In genomic region chr5:112356322-112356721, GRCm38 (mm10) we compare ENCODE assay signal across 17 mouse cellular contexts. TPM values are rescaled to one million over a fixed set of nuclear protein-coding genes. Genes with fewer than 3 reads are reported as not detected.
A peak's percentile ranks its signal among the peaks of the same experiment; 100 is the strongest.
DNase-seq lines count a peak whose midpoint lies in the region; ATAC-seq and TF ChIP-seq lines count a peak whose summit lies in the region.
"Had no signal": no experiment of that assay in that cellular context is flagged by ENCODE, and none has a peak within 500 bp of the region (broad histone marks: within the 10 kb centered on the region; RNA-seq: fewer than 3 reads in every experiment).

No protein-coding gene starts in this region.

- peak; percentile 8; the same call in 1 of the 2 replicates for ATAC-seq in liver, embryonic 11.5 days (replicated peaks; ENCODE audit: low FRiP score)
- ATAC-seq in kidney, postnatal 0 days (replicated peaks; ENCODE audit: low FRiP score, low read depth) = peak; percentile 13; the same call in 1 of the 2 replicates
- ATAC-seq: forebrain, embryonic 16.5 days had no signal

- H3K27ac ChIP-seq in heart, embryonic 10.5 days = no peak overlapping the region
- peak overlapping the region; percentile 6; the same call in 1 of the 2 replicates for H3K27ac ChIP-seq in liver, embryonic 11.5 days (ENCODE audit: low read depth, low read length)
- H3K27ac ChIP-seq in kidney, postnatal 0 days = no peak overlapping the region
- H3K27ac ChIP-seq: liver, embryonic 14.5 days; midbrain, embryonic 10.5 days had no signal

- 79% methylated on average over 9 of the region's 9 CpGs for WGBS in heart, embryonic 10.5 days
- 74% methylated on average over 9 of the region's 9 CpGs for WGBS in liver, embryonic 11.5 days
- WGBS in kidney, postnatal 0 days = 87% methylated on average over 9 of the region's 9 CpGs

- no peak overlapping the region for H3K9ac ChIP-seq in liver, embryonic 11.5 days (ENCODE audit: low read depth, low read length)
- H3K9ac ChIP-seq in kidney, postnatal 0 days (ENCODE audit: low read depth, low read length) = no peak overlapping the region
- H3K9ac ChIP-seq: liver, embryonic 14.5 days had no signal

- H3K9me3 ChIP-seq in heart, embryonic 10.5 days = no peaks in the 10 kb centered on the region
- no peaks in the 10 kb centered on the region for H3K9me3 ChIP-seq in liver, embryonic 11.5 days (ENCODE audit: control insufficient read depth, low read length)
- H3K9me3 ChIP-seq in kidney, postnatal 0 days (replicated peaks; ENCODE audit: low read length) = no peaks in the 10 kb centered on the region
- H3K9me3 ChIP-seq: midbrain, embryonic 10.5 days had no signal

- peaks cover 49% of the 10 kb centered on the region for H3K27me3 ChIP-seq in heart, embryonic 10.5 days (ENCODE audit: insufficient read depth, poor library complexity, severe bottlenecking)
- H3K27me3 ChIP-seq in liver, embryonic 11.5 days (replicated peaks; ENCODE audit: control insufficient read depth, insufficient read depth, low read length) = no peaks in the 10 kb centered on the region
- no peaks in the 10 kb centered on the region for H3K27me3 ChIP-seq in kidney, postnatal 0 days (ENCODE audit: insufficient read depth, low read length)

- H3K4me2 ChIP-seq in liver, embryonic 11.5 days = no peak overlapping the region
- H3K4me2 ChIP-seq in kidney, postnatal 0 days (ENCODE audit: low read length) = no peak overlapping the region

- no peak overlapping the region for H3K4me3 ChIP-seq in heart, embryonic 10.5 days
- H3K4me3 ChIP-seq in liver, embryonic 11.5 days (ENCODE audit: low read depth, low read length) = no peak overlapping the region
- H3K4me3 ChIP-seq in kidney, postnatal 0 days (replicated peaks; ENCODE audit: low read depth, low read length) = no peak overlapping the region
- H3K4me3 ChIP-seq: erythroblast, embryonic 14.5 days; midbrain, embryonic 10.5 days had no signal

- H3K36me3 ChIP-seq in heart, embryonic 10.5 days = peaks cover 52% of the 10 kb centered on the region
- H3K36me3 ChIP-seq in liver, embryonic 11.5 days (ENCODE audit: control insufficient read depth, insufficient read depth, low read length) = peaks cover 8% of the 10 kb centered on the region
- peaks cover 11% of the 10 kb centered on the region for H3K36me3 ChIP-seq in kidney, postnatal 0 days (ENCODE audit: insufficient read depth, low read length)

- intact Hi-C loops in left cerebral cortex, postnatal 36 days (cut with DNase I) = no loop called here

- H3K4me1 ChIP-seq in heart, embryonic 10.5 days = peaks cover 12% of the 10 kb centered on the region
- H3K4me1 ChIP-seq in liver, embryonic 11.5 days (replicated peaks; ENCODE audit: control insufficient read depth, insufficient read depth, low read length) = peaks cover 22% of the 10 kb centered on the region
- no peaks in the 10 kb centered on the region for H3K4me1 ChIP-seq in kidney, postnatal 0 days (replicated peaks; ENCODE audit: insufficient read depth, low read length)

- DNase-seq in heart, adult 11 months = peak; percentile 96
- no peak for DNase-seq in heart, embryonic 10.5 days (ENCODE audit: low spot score)
- no peak for DNase-seq in liver, embryonic 11.5 days (ENCODE audit: low spot score)
- no peak for DNase-seq in liver
- no peak for DNase-seq in kidney, postnatal 0 days (ENCODE audit: low spot score)
- DNase-seq in lung, postnatal 14 days = peak; percentile 18
- DNase-seq in layer of hippocampus, adult 9-11 months = no peak
- DNase-seq in left cerebral cortex, postnatal 36 days (ENCODE audit: low spot score in 2 of 2) = no peak
- DNase-seq: cerebellum, adult 11 months; gastrocnemius, postnatal 25 days; right cerebral cortex, adult 18-20 months had no signal

- no peak for TF ChIP-seq CTCF in kidney, postnatal 0 days (IDR thresholded peaks at IDR 0.05; ENCODE audit: low read depth)

RNA-seq across cellular contexts. Expression of gene Gm6583, which starts 0.5 kb away (rescaled TPM):
- 0.18 and 0.28 TPM in 2 replicates for polyA plus RNA-seq in heart, embryonic 10.5 days (2016; fragmentation: Nextera tagmentation; extraction: Ambion mirVana)
- 0.29 and 0.36 TPM in 2 replicates for polyA plus RNA-seq in liver, embryonic 11.5 days (2014; fragmentation: Nextera tagmentation; extraction: Ambion mirVana)
- polyA plus RNA-seq in kidney, postnatal 0 days (2015; fragmentation: Nextera tagmentation; extraction: Ambion mirVana) = 0.08 and 0.10 TPM in 2 replicates
- total RNA-seq in left cerebral cortex, postnatal 36 days (2021) = not detected
- total RNA-seq: gastrocnemius, postnatal 25 days; neutrophil, adult 5-6 weeks had no signal
- polyA plus RNA-seq: heart, postnatal 0 days had no signal

RNA-seq across cellular contexts. Expression of gene Hps4, which starts 13.4 kb away (rescaled TPM):
- 15.4 and 21.4 TPM in 2 replicates for polyA plus RNA-seq in heart, embryonic 10.5 days (2016; fragmentation: Nextera tagmentation; extraction: Ambion mirVana)
- 25.5 and 32.2 TPM in 2 replicates for polyA plus RNA-seq in liver, embryonic 11.5 days (2014; fragmentation: Nextera tagmentation; extraction: Ambion mirVana)
- polyA plus RNA-seq in kidney, postnatal 0 days (2015; fragmentation: Nextera tagmentation; extraction: Ambion mirVana) = 25.3 and 28.0 TPM in 2 replicates
- total RNA-seq in left cerebral cortex, postnatal 36 days (2021) = 10 to 100 TPM; 27.8 to 33.6 TPM

RNA-seq across cellular contexts. Expression of gene Srrd, which starts 13.5 kb away (rescaled TPM):
- polyA plus RNA-seq in heart, embryonic 10.5 days (2016; fragmentation: Nextera tagmentation; extraction: Ambion mirVana) = 26.7 and 40.5 TPM in 2 replicates
- 35.3 and 36.5 TPM in 2 replicates for polyA plus RNA-seq in liver, embryonic 11.5 days (2014; fragmentation: Nextera tagmentation; extraction: Ambion mirVana)
- polyA plus RNA-seq in kidney, postnatal 0 days (2015; fragmentation: Nextera tagmentation; extraction: Ambion mirVana) = 26.3 and 30.0 TPM in 2 replicates
- 10 to 100 TPM; 26.5 to 29.7 TPM for total RNA-seq in left cerebral cortex, postnatal 36 days (2021)

RNA-seq across cellular contexts. Expression of gene Tfip11, which starts 30.2 kb away (rescaled TPM):
- polyA plus RNA-seq in heart, embryonic 10.5 days (2016; fragmentation: Nextera tagmentation; extraction: Ambion mirVana) = 26.4 and 26.9 TPM in 2 replicates
- 24.5 and 30.5 TPM in 2 replicates for polyA plus RNA-seq in liver, embryonic 11.5 days (2014; fragmentation: Nextera tagmentation; extraction: Ambion mirVana)
- 19.8 and 23.5 TPM in 2 replicates for polyA plus RNA-seq in kidney, postnatal 0 days (2015; fragmentation: Nextera tagmentation; extraction: Ambion mirVana)
- total RNA-seq in left cerebral cortex, postnatal 36 days (2021) = 10 to 100 TPM; 44.4 to 46.8 TPM

RNA-seq across cellular contexts. Expression of gene Asphd2, which starts 38.3 kb away (rescaled TPM):
- 4.3 and 6.8 TPM in 2 replicates for polyA plus RNA-seq in heart, embryonic 10.5 days (2016; fragmentation: Nextera tagmentation; extraction: Ambion mirVana)
- polyA plus RNA-seq in liver, embryonic 11.5 days (2014; fragmentation: Nextera tagmentation; extraction: Ambion mirVana) = 2.6 and 3.7 TPM in 2 replicates
- 5.4 and 5.9 TPM in 2 replicates for polyA plus RNA-seq in kidney, postnatal 0 days (2015; fragmentation: Nextera tagmentation; extraction: Ambion mirVana)
- total RNA-seq in left cerebral cortex, postnatal 36 days (2021) = 100 to 1,000 TPM; 161 to 181 TPM
- total RNA-seq: neutrophil, adult 5-6 weeks had no signal
- polyA plus RNA-seq: erythroblast, embryonic 14.5 days had no signal

Comparison
In these comparisons a context has a peak if more than half of its experiments do, and no peak if none do; other contexts are left out.
1. DNase-seq: peak in heart, adult 11 months (single experiment) and lung, postnatal 14 days (single experiment); none in heart, embryonic 10.5 days (single experiment), liver, embryonic 11.5 days (single experiment), liver (single experiment), kidney, postnatal 0 days (single experiment), layer of hippocampus, adult 9-11 months (single experiment) and left cerebral cortex, postnatal 36 days (0 of 2).